Mouse (Mus musculus): ENCODE measurements around the gene Sec22b.

Gene Sec22b

DNA sequence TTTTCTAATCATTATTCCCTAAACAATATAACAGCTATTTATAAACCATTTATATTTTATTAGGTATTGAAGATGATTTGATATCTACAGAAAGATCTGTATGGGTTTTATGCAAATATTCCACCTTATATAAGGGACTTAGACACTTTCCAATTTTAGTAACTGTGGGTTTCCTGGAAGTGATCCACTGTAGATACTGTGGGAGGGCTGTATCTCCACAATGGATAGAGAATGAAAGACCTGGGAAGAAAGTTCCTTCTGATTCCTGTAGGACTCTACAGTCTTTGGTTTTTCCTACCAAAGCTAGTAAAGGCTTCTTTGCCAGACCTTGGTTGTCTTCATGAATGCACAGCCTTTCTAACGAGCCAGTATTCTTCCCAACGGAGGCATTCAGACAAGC, 8.7 kb downstream of the Sec22b start:
- DNase-seq (ENCODE audit: low spot score), result no peak

DNA sequence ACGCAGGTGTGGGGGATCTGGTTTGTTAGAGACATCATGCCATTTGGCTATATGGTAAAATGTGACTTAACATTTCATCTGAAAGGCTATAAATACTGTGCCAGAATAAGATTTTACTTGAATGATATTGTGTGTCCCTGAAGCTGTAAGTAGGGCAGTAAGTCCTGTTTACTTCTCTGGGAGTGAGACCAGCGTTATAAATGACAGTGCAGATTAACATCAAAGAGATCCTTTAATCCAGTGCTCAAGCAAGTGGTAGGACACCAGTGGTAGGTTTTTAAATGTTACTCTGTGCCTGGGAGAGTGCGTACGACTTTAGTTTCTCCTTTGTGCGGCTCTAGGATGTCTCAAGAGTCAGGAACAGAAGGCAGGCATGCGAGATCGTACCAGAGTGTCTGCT, 10.1 kb downstream of the Sec22b start:
- DNase-seq (ENCODE audit: low spot score), result no peak

DNA sequence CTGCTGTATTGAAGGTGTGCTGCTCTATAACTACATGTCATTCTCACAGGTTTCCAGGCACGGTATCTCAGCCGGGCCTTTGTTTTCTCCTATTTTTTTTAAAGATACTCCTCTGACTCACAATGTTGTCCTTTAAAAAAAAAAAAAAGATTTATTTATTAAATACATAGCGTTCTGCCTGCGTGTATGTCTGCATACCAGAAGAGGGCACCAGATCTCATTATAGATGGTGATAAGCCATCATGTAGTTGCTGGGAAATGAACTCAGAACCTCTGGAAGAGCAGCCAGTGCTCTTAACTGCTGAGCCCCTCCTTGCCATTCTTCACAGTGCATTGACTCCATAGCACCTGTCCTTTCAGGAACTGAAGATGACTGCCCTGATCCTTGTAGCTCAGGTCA, 14.1 kb downstream of the Sec22b start:
- DNase-seq (ENCODE audit: low spot score), result no peak

DNA sequence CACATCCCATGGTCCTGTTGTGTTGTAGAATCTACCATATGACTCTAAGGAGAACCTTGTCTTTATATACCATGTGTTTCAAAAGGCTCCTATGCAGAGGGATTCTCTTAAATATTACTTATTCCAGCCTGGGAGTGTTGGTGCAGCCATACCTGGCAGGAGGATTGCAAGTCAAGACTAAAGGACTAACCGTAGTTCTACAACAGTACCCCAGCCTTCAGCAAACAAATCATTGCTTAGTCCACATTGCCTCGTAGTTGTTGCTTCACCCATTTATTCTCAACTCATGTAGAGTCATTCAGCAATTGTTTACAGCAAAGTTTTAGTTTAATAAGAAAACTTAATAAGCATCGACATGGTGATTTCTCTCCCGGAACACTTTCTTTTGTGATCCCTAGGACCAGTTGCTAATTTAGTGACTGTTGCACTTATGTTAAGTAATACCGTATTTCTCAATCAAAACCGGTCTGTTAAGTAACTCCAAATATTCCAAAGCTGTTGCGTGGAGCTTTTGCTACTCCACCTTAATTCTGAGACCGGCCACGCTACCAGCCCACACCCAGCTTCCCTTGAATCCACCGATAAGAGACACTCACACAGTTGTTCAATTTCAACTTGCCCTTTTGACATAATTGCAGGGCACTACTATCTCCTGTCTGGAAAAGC, 18.0 kb downstream of the Sec22b start:
- no peak for DNase-seq (ENCODE audit: low spot score)

DNA sequence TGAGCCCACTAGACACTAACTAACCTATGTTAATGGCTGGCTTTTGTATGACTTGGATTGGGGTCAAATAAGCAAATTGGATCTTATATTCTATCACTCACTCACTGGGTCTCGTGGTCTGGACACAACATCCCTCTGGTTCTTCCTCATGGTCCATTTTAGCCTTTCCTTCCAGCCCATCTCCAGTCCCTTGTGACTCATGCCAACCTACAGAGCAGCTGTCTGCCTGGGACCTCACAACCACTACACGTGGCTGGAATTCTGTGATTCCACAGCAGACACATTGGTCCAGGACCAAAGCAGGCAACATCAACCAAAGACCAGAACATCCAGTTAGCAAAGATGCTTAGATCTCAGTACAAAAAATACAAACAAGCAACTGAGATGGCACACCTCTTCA, 24.3 kb downstream of the Sec22b start:
- DNase-seq (ENCODE audit: low spot score), result no peak

DNA sequence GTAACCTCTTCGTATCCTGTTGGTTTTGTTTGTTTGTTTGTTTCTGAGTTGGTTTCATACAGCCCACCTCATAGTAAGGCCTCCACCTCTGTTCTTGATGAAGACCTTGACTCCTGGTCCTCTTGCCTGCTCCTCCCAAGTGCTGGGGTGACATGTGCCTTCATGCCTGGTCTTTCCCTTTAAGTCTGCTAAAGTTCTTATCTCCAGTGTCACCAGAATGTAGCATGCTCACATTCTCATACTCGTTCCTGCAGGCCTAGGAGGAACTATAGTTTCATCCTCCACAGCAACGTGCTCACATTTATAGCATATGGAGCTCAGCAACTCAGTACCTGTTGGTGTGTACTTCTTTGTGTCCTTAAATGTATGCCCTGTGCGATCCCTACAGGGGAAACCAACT, 26.3 kb downstream of the Sec22b start:
- no peak for DNase-seq (ENCODE audit: low spot score)

DNA sequence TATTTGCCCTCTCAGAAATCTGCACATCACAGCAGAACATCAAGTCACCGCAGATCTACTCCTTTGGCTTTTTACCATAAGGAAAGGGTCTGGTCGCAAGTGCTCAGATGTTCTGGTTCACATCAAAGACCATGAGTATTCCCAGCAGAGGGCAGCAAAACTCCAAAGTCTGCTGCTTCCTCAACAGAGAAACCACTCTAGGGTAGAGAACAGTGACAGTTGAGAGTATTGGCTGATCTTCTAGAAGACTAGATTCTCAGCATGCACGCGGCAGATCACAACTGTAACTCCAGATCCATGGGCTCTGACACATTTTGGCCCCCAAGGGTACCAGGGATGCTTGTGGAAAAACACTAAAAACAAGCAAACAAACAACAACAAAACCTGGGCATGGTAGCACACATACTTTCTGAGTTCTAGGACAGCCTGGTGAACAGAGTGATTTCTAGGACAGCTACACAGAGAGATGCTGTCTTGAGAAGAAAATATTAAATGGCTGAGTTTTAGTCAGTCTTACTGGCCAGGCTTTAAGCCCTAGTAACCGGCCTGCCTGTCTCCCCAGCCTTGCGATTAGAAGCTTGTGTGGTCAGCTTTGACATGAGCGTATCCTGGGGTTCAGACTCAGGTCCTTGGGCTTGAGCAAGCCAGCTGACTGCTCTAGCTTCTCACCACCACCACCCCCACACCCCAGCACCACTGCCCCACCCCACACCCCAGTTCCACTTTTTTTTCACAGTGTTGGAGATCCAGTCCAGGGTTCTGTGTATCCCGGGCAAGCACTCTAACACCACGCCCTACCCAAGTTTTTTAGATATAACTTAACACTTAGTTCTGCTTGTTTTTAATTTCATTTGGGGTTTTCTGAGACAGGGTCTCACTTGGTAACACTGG, 28.2 kb downstream of the Sec22b start:
- DNase-seq (ENCODE audit: low spot score), result peak; percentile 90

DNA sequence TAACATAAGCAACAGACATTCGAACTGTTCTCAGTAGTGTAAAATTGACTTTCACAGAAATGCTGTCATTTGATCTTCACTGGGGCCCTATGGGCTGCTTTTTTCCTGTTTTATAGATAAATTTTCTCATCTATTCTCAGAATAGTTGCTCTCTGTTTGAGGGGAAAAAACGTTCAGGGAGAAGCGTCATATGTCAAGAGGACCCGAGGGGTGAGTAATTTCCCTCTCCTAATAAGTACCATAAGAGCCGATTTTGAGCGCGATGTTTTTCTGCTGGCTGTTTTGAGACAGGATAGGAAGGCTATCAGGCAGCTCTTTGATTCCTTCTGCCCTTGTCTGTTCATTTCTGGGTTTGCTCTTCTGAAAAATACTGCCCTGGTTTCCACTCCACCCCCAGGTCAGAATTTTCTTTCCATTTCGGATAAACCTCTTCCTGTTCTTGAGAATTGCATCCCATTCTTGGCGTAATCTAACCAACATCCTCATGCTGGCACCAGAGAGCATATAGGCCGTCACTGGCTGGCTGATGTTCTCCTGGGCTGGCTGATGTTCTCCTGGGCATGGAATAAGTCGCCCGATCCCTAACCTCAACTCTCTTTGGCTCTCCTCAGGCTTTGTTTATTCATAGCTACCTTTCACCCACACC, 29.3 kb downstream of the Sec22b start:
- DNase-seq (ENCODE audit: low spot score), result no peak

DNA sequence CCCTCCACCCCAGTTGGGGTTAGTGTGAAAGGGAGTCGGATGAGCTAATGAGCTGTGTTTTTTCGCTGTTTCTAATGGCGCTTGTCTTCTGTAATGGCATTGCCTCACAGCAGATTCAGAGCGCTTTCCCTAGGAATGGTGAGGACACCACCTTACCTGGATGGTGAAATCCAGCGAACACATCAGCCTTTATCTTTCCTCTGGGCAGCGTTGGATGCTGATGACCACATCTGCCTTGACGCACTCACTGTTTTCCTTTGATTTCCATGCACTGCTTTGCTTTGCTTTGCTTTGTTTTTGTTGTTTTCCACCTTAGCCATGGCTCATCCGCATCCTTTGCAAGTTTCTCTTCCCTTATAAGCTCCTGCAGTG, 29.8 kb downstream of the Sec22b start:
- no peak for DNase-seq (ENCODE audit: low spot score)

DNA sequence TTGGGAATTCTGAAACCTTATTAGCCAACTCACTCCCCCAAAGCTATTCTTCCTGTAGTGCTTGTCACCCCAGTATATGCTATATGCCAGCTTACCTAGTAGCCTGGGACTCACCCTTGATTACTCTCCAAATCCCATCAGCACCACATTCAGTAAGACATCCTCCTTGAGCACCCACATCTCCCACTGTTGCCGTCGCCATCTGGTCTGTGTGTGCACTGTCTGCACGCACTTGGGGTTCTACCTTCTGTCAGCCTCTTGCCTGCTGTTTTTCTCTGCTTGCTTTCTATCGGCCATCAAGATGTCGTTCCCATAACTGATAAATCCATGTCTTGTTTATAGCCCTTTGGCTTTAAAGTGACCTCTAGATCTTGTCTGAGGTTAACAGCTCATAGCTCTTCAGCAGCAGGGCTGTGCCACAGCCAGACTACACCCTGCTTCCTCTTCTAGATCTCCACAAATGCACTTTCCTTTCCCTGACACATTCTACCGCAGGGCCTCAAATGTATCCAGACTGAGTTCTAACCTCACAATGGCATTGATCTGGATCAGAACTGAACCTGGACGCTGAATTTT, 30.4 kb downstream of the Sec22b start:
- DNase-seq (ENCODE audit: low spot score), result peak; percentile 68

DNA sequence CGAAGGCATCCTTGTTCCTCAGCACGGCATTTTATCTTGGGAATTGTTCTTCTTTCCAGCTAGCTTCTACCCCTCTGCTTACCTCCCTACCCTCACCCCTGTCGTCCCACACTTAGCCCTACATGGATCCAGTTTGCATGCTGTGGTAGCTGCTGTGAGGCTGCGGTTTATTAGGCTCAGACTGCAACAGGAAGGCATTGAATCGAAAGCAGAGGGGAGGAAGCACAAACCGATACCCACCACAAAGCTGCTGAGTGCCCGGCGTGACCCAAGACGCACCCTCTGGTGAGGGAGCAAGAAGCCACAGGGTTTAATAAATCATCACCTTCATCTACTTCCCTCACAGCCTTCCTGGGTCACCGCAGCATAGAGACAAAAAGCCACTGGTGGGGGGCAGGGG, 31.1 kb downstream of the Sec22b start:
- DNase-seq (ENCODE audit: low spot score), result peak; percentile 47

DNA sequence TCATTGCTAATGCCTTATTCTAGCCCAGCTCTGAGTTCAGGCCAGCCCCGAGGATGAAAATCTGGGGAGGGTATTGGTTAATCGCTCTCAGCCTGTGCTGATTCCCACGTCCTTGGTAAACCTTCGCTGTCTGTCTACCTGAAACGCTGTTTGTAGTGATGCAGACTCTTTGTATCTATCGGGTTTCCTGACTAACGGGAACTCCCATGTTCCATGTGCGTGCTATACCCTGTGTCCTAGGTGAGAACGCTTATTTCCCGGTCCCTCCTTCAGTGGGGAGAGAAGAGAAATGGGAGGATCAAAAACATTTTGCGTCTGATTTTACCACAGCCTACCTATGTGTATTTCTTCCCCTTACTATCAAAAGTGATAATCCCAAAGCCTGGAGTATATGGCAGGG, 31.8 kb downstream of the Sec22b start:
- no peak for DNase-seq (ENCODE audit: low spot score)

DNA sequence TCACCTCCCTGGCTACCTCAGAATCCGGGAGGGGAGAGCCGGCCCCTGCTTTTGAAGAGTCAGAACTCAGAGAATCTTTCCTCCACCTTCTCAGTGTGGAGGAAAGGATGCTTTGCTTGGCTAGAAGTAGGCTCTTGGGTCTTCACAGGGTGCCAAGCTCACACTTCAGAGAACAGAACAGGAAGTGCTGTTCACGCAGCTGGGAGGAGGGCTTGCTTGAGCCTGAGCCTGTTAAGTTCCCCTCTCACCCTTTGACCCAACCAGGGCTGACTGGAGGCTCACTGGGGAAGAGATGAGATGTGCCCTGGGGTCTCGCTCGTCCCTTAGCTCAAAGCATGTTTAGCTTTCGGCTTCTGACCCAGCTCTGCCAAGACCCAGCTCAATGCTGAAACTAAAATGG, 32.3 kb downstream of the Sec22b start:
- no peak for DNase-seq (ENCODE audit: low spot score)

DNA sequence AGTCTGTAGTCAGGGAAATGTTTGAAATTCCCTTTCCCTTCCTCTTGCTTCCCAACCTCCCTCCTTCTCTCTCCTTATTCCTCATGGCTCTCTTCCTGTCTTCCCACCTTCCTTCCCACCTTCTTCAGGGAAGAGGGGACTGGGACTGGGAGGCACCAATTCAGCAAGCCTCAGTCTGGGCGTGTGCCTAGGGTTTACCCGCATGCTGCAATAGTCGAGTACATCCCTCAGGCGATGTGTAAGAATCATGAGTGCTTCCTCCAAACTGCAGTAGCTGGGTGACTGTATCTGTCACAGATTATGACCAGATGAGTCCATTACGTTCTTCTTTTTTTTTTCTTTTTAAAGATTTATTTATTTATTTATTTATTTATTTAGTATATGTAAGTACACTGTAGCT, 32.8 kb downstream of the Sec22b start:
- no peak for DNase-seq (ENCODE audit: low spot score)

DNA sequence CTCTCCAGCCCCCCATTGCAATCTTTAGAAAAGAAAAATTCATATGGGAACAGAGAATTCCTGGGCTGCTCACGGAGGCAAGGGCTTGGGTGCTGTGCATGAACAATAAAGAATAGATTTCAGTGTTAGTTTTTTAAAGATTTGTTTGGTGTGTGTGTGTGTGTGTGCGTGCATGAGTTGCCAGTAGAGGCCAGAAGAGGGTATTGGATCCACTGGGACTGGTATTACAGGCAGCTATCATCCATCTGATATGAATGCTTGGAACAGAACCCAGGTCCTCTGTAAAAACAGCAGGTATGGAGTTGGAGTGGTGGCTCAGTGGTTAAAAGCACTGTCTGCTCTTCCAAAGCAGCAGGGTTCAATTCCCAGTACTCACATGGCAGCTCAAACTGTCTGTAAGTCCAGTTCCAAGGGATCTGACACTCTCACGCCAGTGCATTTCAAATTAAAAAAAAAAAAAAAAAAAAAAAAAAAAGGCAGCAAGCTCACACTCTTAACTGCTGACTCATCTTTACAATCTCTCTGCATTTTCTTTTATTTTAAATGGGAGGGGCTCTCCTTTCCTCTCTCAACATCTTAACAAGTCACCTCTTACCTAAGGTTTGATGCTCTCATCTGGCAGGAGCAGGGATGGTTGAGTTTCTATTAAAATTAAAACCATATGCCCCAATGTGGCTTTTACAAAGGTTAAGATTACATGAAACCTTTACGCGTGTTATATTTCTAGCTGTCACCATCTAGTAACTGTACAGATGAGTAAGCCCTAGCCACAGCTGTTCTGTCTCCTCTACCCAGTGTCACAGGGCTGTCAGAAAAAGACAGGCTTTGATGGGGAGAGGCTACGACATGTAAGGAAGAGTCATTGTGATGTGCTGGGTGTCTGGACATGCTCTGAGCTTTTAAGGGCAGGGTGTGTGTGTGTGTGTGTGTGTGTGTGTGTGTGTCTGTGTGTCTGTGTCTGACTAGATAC, 33.6 kb downstream of the Sec22b start:
- DNase-seq (ENCODE audit: low spot score), result no peak

DNA sequence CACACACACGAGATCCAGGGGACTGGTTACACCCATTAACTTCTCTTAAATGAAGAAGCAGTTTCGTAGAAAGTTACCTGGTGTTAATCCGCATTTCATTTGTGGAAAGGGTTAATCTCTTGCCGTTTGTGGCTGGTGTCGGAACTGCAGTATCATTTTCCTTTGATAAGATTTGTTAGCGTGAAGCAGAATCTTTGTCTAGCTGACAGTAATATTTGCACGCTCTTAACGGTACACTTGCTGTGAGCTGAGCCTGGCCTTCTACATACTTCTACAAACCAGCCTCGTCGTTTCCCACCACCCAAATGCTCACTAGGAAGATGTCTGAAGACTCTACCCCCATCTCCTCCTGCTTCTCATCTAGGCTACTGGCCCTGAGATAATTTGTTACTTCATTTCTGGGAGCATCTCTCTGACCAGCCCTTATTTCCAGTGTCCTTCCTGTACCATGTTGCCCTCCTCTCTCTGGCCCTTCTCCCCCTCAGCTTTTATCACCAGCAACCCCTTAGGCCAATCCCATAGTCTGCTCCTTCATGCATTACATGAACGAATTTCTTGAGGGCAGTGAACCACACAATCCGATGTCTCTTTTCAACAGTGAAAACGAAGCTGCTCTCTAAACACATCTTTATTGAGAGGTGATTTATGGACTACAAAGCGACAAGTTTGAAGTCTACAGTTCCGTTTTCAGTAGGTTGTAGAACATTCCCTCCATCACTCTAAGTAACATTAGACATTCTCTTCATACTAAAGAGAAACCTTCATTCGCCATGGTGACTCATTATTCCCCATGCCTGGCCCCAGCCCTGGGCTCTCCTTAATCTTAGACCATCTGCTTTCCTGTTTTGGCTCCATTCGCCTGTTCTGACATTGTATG, 36.3 kb downstream of the Sec22b start:
- no peak for DNase-seq (ENCODE audit: low spot score)

DNA sequence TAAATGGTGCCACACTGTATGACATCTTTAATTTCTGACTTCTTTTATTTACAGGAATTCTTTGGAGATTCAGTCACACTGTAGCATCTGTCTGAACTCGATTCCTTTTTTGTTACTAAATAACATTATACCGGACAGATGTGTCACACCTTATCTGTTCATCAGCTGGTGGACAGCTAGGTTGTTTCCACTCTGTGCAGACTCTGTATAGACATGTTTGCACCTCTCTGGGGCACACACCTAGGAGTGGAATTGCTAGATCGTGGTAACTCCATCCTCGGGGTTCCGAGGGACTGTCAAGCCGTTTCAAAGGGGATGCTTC, 36.9 kb downstream of the Sec22b start:
- no peak for DNase-seq (ENCODE audit: low spot score)

DNA sequence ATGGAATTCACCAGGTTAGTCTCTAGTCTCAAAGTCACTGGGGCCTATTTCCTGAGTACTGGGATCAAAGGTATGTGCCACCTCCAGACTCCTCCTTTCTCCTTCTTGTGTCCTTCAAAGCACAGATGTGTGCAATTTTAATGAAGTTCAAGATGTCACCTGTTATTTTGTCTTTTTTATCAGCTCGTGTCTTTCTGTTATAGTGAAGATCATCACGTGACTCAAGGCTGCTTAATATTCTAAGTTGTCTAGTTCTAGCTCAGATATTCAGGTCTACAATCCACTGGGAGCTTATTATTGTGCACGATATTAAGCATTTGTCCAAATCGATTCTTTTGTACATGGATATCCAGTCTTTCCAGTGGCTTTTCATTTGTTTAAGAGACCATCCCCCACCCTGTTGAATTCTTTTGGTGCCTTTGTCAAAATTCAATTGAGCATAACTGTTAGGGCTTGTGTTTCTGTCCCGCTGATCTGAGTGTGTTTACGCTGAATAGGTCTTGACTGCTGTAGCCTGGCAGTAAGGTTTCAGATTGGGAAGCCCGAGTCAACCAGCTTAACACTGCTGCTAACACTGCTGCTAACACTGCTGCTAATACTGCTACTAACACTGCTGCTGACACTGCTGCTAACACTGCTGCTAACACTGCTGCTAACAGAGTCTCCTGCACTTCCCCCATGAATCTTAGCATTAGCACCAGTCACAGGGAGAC, 38.0 kb downstream of the Sec22b start:
- no peak for DNase-seq (ENCODE audit: low spot score)

DNA sequence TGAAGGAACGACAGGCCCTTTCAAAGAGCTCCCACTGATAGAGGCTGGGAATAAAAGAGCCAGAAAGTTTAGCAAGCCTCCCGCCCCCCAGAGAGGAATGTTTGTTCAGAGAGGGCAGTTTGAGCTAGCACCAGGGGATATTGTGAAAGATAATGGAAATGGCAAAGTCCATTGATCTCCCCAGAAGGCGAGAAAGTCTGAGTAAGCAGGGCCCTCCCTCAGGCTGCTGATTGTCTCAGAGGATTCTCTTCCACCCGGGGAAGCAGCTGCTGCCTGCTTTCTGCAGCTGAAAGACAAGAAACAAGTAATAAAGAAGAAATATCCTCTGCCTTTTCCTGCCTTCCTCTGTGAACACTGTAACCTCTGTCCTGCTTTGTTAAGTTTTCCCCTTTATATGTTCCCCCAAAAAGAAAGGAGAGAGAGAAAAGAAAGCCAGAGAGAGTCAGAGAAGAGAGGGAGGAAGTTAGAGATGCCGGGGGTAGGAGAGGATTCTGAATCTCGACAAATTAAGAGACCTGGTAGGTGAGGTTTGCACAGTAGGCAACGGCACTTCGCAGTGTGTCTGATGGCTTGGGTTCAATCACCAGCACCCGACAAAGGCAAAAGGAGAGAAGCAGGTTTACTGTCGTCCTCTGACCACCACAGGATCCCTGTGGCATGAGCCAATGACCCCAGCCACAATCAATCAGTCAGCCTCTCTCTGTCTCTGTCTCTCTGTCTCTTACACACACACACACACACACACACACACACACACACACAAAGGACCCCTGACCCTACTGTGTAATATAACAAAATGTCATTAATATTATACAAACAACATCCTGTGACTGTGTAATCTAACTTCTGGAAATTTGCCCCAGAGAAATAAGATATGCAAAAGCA, 38.9 kb downstream of the Sec22b start:
- DNase-seq (ENCODE audit: low spot score), result no peak
